Mouse (Mus musculus) CH12.LX (cell line): ENCODE data around the gene Sele.

Experiments
- CTCF ChIP-seq, 2 experiments: IDR thresholded peaks in 1 of 2; conservative IDR thresholded peaks in 1 of 2; 2 replicates each; pipeline ENCODE4 v1.5.1; 2011 to 2012; ENCODE audit warnings: low read depth in 2 of 2, low read length in 2 of 2, improper control_type of control experiment in 1 of 2, inconsistent platforms in 1 of 2, mild to moderate bottlenecking in 1 of 2, moderate library complexity in 1 of 2
- MAFK ChIP-seq: IDR thresholded peaks from 2 replicates; pipeline ENCODE4 v1.6.1; 2011; ENCODE audit warnings: low read length, improper control_type of control experiment; ENCODE audit not compliant: insufficient replicate concordance

- TF ChIP-seq CTCF (conservative IDR thresholded peaks at IDR 0.05 in 1 of 2, IDR thresholded peaks at IDR 0.05 in 1 of 2; ENCODE audit: low read depth in 2 of 2, low read length in 2 of 2) (no peak), MAFK (no peak)
These were observed 25.1 kb downstream of the Sele start for GRCm38 (mm10) chr1:164073091-164073490.
